Mouse (Mus musculus): ENCODE data around the gene Marcksl1.

GRCm38 (mm10) chr4:129540012-129540411 lies 26.6 kb downstream of the Marcksl1 start:
- TF ChIP-seq GATA1 (IDR thresholded peaks at IDR 0.05; ENCODE audit: low read length): no peak
- no peak for TF ChIP-seq TAL1 (IDR thresholded peaks at IDR 0.05; ENCODE audit: low read length)

All from erythroblast, embryonic 14.5 days (primary cell).